Mouse (Mus musculus) natural killer cell, adult 2 months (primary cell): ENCODE data around the gene Rapgef3.
A peak's percentile ranks its signal among the peaks of the same experiment; 100 is the strongest.

Experiments used
- DNase-seq, 2 experiments: peaks; one replicate each; pipeline ENCODE4 v3.0.0; 2022; ENCODE audit warnings: low spot score in 2 of 2

Gene Rapgef3

DNA sequence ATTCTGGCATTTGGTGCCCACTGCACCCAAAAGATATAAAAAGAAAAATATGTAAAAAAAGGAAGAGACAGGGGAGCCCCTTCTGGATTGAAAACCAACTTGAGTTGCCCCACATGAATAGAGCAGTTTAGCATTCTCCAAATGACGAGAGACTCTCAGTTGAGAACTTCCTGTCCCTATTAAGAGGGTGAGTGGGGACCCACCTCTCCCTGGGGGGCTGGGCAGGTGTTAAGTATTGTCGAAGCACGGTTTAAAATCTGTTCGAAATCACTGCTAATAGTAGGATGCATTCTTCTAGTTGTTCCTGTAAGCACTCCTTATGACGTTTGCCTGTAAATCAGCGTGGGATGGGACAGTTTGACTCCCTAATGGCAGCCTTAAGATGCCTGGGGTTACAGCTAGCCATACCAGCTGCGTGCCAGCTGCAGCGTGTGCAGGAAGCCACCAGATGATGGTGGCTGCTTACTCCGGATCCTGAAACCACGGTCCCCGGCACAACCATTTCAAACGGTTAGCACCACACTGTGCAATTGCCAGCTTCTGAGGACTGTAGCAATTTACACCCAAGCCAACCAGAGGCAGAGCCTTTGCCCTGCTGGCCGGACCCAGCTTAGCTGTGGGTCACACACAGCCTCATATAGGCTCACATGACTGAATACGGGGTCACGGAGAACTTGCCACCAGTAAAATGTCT, 46.6 kb downstream of the Rapgef3 start:
- peak in 1 of 2 experiments; percentile 15 for DNase-seq

DNA sequence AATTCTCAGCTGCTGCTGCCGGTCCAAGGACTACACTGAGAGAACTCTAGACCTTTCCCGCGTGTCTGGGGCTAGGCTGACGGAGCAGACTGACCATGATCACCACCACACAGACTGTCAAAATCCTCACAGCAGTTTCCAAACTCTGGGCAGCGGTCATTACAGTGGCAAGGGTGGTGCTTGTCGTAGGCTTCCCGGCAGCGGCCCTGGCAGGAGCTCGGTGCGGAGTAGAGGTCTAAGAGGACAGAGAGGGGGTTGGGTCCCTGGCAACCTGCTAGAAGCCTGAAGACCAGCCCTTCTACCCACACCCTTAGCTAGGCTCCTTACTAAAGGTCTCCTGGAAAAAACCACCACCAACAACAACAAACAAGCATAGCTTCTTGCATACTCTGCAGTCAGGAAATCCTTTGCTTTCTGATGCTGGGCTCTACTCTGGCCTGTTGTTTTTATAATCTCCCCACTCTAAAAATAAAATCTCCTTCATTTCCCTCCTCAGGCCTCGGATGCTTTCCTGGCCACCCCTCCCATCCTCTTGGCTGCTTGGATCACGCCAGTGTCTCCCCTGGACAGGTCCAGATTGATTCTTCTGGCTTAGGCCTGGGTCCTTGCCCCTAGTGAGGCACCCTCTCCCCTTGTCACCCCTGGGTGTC, 47.6 kb downstream of the Rapgef3 start:
- DNase-seq, result no peak

DNA sequence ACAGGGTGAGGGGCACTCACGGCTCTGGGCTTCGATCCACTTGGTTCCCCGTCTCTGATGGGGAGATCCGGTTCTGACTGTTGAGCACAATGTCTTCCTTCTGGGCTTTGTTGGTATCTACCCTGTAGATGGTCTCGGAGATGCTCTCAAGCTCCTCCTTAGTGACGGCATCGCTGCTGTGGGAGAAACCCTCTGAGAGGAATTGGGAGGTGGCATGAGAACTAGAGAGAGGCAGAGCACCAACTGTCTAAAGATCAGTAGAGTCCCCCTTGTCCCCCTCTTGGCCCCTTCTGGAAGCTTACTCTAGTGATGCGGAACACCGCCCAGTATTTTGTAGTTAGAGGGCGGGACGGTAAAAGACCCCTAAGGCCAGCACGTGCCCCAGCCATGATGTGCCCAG, 48.3 kb downstream of the Rapgef3 start:
- DNase-seq, result no peak

DNA sequence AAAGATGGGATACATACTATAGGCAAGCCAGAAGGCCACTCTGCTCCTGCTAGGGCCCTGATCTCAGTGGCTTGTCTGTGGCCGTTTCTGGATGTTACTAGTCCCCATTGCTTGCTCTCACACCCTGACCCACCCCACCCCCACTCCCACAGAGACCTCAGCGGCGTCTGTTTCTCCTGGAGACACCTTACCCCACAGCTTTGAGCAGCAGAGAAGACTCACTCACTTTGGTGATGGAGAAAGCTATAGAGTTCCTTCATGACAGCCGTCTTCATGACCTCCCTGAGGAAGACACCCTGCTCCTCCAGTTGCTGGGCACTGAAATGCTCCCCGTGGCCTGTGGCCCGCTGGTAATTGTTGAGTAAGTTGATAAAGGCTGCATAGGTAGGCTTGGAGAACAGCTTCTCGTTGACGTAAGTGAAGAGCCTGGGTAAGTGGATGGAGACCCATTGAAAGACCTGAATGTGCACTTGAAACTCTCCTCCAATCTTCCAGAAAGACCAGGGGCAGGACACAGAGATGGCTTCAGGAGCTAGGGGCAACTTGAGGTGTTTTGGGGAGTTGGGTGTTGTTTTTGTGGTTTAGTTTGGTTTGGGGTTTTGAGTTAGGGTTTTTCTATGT, 49.1 kb downstream of the Rapgef3 start:
- no peak for DNase-seq

DNA sequence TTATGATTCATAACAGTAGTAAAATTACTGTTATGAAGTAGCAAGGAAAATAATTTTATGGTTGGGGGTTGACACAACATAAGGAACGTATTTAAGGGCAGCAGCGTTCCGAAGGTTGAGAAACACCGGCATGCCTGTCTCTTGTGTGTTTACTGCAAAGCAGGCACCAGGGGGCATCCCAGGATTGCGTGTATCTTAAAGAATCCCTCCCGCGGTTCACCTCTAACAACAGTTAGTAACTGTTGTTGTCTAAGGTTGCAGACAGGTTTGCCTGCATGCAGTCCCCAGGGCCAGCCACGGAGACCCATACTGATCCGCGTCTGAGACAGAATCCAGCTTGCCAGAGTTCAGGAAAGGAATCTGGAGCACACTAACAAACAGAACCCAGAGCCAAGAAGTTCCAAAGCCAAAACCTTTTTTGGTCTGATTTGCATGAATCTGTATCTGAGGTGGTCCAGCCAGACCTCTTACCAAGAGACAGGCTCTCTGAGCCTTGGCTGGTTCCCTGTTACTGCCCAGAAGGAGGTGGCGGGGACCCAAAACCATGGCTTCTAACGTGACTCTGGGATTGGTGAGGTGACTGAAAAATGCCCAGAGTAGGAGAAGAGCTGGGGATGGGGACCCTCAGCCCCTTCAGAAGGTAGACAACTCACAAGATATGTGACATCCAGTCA, 49.8 kb downstream of the Rapgef3 start:
- DNase-seq, result peak; percentile 27 to 73

DNA sequence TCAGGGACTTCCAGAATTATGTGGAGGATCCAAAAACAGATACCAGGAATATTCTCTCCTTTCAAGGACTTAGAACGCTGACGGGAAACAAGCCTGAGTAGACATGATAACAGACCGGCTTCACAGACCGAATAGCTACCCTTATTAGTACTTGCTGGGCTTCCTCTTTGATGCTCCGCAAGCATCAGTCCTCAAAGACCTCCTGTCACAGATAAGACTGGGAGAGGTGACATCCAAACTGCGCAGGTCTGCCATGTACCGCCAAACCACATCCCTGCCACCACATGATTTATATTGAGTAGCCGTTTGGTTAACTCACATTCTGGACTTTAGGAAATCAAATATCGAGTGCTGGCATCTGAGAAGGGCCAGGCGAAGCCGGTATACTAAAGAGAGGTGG, 51.0 kb downstream of the Rapgef3 start:
- no peak for DNase-seq

DNA sequence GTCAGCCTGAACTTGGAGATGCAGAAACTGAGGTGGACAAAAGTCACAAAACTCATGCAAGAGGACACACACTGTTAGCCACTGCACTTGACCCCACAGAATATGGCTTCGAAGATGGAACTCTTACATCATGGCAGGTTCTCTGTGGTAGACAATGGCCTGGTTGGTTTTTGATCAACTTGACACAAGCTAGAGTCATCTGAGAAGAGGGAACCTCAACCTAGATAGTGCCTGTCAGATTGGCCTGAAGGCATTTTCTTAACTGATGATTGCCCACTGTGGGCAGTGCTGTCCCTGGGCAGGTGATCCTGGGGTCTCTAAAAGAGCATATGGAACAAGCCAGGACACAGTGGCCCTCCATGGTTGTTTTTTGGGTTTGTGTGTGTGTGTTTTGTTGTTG, 52.0 kb downstream of the Rapgef3 start:
- DNase-seq, result no peak

DNA sequence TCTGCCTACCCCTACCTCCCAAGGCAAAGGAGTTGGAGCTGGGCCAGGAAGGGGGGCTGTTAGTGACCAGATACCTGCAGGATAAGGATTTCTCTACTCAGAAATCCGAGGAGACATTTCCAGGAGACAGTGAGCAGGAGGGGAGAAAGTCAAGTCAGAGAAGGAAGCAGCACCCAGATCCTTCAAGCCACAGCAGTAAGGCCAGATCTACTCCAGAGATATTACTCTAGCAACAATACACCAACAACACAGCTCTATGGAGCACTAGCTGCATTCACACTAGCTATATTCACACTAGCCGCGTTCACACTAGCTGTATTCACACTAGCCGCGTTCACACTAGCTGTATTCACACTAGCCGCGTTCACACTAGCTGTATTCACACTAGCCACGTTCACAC, 52.7 kb downstream of the Rapgef3 start:
- no peak for DNase-seq

DNA sequence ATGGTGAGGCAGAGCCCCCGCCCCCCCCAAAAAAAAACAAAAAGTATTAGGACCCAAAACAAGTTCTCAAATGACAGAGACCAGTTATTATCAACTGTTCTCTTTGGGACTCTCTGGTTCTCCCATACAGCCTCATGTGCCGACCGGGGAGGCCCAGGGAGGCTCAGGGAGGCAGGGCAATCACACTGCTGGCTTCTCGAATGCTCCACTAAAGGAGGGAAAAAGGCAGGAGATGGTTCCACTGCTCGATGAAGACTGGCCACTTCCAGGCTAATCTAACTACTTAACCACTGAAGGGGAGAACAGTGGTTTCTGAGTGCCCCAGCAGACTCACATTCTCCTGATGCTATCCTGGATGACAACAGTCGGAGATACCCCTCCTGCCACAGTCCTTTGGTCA, 55.2 kb downstream of the Rapgef3 start:
- no peak for DNase-seq

DNA sequence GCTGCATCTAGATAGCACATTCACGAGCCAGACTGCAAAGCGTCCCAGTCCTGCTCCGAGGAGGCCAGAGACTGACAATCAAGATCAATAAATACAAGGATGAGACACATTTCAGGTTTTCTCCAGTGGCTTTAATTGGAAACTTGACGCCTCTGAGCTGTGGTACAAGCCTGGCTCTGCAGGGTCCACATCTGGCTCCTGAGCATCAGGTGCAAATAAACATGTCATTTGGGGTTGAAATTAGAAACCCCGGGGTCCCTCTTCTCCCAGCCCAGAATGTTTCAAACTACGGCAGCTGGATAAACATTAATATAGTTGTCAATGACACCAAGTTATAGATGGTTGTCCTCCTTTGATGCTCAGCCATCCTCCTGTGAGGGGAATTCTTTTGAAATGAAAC, 56.9 kb downstream of the Rapgef3 start:
- DNase-seq, result no peak

DNA sequence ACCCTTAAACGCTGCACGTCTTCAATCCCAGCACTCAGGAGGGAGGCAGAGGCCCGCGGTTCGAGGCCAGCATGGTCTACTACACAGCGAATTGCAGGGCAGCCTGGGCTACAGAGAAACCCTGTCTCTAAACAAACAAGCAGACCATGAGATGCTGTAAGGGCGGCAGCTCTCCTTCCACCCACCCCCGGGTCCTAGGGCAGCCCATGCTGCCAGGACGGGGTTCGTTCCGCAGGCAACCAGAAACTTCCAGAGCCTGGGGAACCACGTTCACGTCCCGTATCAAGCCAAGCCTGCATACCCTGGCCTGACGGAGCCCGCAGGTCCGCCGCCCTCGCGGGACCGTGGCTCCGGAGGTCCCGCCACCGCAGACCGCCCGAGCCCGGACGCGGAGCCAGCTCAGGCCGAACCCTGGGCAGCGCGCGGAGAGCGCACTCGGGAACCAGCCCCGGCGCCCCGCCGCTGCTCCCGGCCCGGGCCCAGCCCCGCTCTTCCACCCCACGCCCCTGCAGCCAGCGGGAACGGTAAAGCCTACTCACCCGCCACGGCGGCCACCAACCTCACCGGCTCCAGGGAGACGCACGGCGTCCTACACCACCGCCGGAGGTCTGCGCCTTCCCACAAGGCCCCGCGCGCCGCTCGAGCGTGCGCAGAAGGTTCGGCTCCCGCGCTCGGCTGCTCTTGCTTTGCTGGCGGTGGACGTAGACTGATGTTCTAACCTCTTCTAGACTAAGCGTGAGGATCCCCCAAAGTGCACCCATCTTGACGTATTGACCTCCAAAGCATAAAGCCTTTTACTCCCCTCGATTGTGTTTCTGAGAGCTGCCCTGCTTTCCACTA, 62.3 kb downstream of the Rapgef3 start, which contains the start of gene Rpap3:
Gene Rpap3, minus strand, starts transcription at position 615 of the 840 bp plus-strand sequence.
- DNase-seq, result peak; percentile 57 to 68

DNA sequence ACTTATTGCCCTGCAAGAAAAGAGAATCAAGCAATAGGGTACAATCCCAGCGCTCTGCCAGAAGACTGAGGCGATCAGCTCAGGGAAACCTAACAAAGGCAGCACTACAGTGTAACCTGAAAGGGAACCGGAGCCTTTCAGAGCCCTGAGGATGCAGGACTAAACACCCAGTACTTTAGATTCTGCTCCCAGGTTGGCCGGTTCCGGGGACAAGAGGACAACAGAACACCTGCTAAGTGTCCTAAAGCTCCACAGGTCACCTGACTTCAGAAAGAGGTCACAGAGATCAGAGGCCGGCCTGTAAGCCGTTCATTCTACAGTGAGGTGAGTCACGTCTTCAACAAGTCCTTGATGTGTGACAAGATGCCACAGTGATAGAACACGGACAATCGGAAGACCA, 71.2 kb downstream of the Rapgef3 start:
- no peak for DNase-seq
